Mouse (Mus musculus): ENCODE results near the gene Olfr553.
"Not testable (repeated sequence)": the region's sequence is repeated elsewhere in the genome, so short reads cannot be mapped to it uniquely, and the experiment has no call there.

The Olfr553 gene

DNA sequence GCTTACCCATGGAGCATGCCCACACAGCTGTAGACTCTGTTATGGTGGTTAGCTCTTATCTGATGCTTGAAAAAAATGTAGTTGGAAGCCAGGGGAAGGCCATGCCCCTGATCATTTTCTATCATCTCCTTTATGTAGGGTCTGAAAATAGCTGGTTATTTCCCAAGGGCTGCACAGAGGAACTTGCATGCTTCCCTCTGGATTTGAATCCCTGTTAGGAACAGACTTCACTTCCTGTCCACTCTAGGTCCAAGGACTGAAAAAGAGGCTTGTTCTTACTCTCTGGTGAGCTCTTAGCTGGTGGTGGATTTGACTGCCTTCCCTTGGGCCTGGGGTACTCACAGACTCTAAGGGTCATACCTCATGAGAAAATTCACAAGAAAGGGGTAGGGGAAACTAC lies at the start of gene Olfr553:
TSS of gene Olfr553 (minus strand) at position 101 of the 400 bp plus-strand sequence.
- in situ Hi-C loops (cut with MboI; ENCODE audit: low sequenced_read_pairs) = no loop called here

DNA sequence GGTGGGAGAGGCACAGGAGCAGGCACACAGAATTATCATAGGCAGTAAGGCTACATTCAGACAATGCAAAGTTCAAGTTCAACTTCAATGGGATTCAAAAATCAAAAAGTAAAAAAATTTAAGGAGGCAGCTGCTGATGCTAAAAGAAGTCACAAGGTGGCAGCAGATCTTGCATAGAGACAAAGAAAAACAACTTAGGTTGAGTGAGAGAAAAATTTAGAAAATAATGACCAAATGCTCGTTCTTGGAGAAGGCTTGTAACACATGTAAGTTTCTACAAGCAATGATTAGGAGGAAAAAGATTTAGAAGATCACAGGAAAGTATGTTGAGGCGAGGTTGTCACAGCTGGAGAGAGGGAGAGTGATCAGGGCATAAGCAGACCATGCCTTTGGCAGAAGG lies 47.4 kb upstream of the Olfr553 start:
- in situ Hi-C loops (cut with MboI; ENCODE audit: low sequenced_read_pairs) = no loop called here

DNA sequence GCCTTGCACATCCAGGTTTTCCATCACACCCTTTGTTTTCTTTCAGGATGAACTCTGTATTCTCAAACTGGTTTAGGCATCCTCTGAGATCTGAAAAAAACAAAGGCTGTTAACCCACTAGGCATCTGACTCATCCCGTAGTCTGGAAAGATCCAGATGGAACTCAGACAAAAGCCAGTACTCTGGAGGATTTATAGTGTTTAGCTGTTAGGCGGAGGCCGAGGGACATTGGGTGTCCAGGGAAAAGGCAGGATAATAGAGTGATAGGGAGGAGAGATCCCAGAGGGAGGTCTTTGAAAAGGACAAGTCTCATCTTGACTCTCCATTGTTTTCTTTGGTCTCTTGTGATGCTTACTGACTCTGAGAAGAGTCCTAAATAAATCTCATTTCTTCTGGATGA lies 46.6 kb upstream of the Olfr553 start, which contains the start of gene Olfr556:
TSS of gene Olfr556 (plus strand) at position 301 of the 400 bp plus-strand sequence.
- in situ Hi-C loops (cut with MboI; ENCODE audit: low sequenced_read_pairs) = no loop called here

DNA sequence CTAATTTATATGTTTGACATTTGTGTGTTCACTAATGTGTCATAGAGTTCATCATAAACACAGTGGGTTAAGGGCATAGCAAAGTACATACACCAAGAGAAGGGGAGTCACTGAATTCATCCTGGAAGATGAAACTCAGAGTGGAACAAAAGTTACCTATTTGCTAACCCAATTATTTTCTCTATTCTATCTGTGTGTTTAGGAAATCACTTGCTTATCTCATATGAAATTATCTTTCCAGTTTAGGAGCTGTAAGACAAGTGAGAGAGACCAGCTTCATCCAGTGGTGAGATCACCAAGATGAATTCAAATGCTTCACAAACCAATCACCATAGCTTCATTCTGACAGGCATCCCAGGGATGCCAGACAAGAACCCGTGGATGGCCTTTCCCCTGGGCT lies 40.5 kb upstream of the Olfr553 start, which contains the start of gene Olfr555:
TSS of gene Olfr555 (plus strand) at position 301 of the 400 bp plus-strand sequence.
- in situ Hi-C loops (cut with MboI; ENCODE audit: low sequenced_read_pairs) = no loop called here

DNA sequence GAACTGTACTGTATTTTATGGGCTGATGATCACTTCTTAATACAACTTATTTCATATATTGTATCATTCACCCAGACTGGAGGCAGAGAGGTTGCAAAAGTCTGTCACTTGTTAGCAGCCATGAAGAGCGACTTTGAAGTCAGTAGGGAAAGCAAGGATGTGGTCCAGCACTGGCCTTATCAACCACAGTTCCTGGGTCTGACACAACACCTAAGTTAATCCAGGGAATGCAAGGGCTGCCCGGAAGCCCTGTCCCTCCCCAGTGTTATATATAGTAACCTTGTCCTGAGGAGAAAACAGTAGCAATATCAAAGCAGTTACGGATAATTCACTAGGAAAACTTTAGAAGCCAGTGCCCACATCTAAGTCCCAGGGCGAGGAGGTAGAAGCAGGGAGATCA lies 26.9 kb upstream of the Olfr553 start:
- in situ Hi-C loops (cut with MboI; ENCODE audit: low sequenced_read_pairs) = not testable (repeated sequence)

DNA sequence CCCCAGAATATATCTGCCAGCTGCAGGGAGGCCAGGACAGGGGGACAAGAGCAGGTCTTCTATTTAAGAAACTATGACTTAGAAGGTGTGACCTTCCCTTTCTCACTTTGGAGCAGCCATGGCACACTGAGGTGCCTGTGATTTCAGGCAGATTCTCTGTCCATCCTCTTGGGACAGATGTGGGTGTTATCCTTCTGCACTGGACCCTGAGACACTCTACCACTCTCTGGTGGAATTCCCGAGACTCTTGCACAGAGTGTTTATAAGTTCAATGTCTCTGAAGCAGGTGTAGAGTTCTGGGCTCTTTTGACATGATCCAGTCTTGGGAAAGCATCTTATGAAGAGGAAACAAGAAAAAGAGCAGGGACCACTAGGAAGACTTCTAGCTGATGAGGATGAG lies 20.1 kb upstream of the Olfr553 start, which contains the start of gene Olfr554:
TSS of gene Olfr554 (plus strand) at position 301 of the 400 bp plus-strand sequence.
- in situ Hi-C loops (cut with MboI; ENCODE audit: low sequenced_read_pairs) = loop anchor here (10.0 kb wide), 1 partner anchor 133 kb away; no protein-coding TSS in a partner anchor

DNA sequence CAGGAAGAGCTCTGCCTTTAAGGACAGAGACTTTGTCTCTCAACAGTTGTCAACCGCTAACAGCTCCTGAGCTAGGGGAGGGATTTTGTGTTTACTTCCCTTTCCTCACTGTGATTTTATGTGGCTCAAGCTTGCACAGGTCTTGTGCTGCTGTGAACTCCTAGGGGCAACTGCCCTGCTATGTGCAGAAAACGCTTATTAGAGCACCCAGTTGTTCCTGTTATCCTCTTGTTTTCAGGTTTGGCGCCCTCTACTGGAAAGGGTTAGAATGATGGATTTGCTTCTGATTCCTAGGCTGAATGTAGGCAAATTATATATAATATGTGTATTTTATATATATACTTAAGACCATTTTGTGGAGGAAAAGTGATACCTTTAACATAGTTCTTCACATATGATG lies 18.6 kb upstream of the Olfr553 start:
- in situ Hi-C loops (cut with MboI; ENCODE audit: low sequenced_read_pairs) = loop anchor here (10.0 kb wide), 1 partner anchor 132 kb away; no protein-coding TSS in a partner anchor

DNA sequence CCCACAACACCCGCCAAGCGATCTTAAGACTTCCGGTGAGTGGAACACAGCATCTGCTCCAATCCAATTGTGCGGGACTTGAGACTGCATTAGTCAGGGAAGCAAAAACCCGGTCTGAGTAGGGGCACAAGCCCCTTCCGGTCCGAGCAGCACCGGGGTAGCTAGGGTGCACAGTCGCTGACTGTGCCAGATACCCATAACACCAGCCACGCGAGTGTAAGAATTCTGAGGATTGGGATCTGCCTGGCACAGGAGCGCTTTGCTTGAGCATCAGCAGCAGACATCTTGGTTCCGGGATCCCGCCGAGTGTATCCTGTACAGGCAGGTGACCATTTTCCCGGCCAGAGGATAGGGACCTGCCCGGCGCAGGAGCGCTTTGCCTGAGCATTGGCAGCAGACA lies 2.4 kb upstream of the Olfr553 start:
- in situ Hi-C loops (cut with MboI; ENCODE audit: low sequenced_read_pairs) = not testable (repeated sequence)

DNA sequence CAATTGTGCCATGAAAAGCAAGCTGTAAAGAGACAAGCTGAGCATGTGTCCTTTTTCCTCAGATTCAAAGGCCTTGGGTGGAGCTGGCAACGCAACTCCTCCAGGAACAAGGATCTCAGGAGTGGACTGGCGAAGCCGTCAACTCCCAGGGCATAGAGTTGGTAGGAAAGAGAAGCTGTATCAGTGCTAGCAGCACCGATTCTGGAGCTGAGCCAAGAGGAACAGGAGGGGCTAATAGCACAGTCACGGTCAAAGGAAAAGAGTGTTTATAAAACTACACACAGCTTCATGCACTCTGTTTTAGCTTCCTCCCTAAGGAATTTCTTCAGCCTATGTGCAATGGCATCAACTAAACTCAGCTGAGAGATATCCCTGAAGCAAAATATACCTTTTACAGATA lies 1.6 kb upstream of the Olfr553 start:
- in situ Hi-C loops (cut with MboI; ENCODE audit: low sequenced_read_pairs) = no loop called here

DNA sequence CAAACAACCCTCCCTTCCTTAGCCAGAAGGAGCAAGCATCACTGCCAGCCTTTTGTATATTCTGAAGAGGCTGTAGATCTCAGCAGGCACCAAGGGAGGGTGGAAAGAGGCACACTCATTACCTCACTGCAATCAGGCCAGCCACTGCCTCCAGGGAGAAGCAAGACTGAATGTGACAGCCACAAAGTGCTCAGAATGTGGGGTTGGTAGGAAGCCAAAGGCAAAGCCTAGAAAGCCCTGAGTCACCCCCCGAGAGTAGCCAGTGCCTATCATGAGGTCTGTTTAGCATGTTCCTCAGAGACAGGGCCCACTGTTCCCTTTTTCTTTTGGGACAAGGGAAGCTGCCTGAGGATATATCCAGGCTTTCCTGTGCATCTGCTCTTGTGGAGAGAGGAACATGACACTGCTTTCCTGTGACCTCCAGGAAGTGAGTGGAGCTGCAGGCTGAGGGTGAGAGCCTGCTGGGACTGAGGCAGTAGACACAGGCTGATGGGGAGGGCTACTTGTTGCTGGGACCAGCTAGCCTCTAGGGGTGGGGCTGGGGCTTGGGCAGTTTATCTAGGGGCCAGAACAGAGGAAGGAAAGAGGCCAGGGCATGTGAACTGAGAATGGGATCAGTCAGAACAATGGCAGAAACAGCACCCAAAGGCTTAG lies 20.5 kb downstream of the Olfr553 start, which contains the start of gene Olfr552:
TSS of gene Olfr552 (plus strand) at position 393 of the 654 bp plus-strand sequence.
- in situ Hi-C loops (cut with MboI; ENCODE audit: low sequenced_read_pairs) = no loop called here

DNA sequence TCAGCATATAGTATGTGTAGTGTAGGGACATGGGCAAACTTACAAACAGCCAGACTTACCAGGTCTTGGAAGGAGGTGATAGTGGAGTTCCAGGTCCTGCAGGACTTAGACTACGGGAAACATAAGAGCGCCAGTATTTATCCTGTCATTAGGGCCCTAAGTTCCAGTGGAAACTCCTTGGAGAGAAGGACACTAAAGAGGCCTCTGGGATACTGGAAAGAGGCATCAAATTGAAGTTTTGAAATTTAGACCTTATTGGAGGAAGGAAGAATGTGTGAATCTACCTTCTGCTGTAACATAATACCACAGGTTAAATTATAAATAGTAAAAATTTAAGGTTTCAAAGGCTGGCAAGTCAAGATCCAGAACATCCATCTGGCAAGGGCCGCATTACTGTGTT lies 26.2 kb downstream of the Olfr553 start, which contains the start of gene Olfr551:
TSS of gene Olfr551 (minus strand) at position 101 of the 400 bp plus-strand sequence.
- in situ Hi-C loops (cut with MboI; ENCODE audit: low sequenced_read_pairs) = no loop called here

DNA sequence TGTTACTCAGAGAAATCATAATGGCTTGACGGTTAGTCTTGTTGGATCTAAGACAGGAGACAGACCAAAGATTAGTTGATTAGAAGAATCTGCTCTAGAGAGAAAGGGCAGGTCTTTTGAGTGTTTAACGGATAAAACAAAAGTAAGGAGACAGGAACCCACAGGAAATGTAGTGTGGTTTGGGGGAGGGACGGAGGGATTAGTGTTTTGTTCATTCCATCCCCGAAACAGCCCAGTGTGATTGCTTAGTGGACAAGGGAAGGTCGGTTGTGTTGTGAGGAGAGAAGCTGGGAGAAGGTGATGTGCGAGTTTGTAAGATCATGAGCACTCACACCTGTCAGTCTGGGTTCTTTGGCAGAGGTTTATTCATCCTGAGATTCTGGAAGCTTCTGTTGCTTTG lies 42.0 kb downstream of the Olfr553 start:
- in situ Hi-C loops (cut with MboI; ENCODE audit: low sequenced_read_pairs) = no loop called here

DNA sequence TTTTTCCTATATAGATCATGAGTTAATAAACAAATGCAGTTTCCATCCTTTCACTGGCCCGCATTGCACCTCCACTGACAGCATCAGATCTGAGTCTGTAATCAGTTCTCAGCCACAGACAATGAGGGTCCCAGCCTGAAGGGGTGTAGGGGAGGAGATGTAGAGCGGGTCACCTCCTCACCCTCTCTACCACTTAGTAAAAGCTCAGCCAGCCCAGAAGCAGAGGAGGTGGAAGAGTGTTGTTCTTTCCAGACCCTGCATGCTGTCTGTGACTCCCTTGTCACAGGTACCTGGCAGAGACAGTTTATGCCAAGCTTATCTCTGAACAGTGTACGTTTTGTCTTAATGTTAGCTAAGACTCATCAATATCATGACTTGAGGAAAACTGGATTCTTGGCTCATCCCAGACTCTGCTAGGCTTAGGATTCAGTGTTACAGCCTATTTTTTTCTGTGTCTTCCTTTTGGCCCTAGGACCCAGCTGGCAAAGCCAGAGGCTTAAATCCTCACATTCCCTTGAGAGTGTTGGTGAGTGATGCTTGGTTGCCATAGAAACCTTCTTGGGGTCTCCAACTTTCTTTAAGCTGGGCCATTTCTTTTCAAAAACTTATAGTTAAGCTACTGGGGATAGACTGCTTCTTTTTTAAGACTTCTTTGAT lies 44.7 kb downstream of the Olfr553 start:
- in situ Hi-C loops (cut with MboI; ENCODE audit: low sequenced_read_pairs) = no loop called here

DNA sequence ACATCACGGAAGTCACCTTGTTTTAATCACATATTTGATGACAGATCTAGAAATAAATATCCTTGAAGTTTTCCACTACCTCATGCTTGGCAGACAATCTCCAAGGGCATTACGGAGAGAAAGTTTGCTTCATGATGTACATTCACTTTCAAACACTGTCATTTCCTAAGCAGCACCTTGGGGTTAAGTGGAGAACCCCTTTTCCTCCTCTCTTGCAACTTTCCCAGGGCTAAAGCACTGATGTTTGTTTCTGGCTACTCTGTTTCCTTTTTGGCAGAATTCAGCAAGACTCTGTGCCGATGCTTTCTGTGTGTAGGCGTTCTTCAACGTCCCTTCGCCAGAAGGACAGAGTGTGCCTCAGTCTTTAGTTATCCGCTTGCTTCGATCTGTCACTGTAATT lies 46.9 kb downstream of the Olfr553 start, which contains the start of gene Olfr550:
TSS of gene Olfr550 (plus strand) at position 301 of the 400 bp plus-strand sequence.
- in situ Hi-C loops (cut with MboI; ENCODE audit: low sequenced_read_pairs) = no loop called here

DNA sequence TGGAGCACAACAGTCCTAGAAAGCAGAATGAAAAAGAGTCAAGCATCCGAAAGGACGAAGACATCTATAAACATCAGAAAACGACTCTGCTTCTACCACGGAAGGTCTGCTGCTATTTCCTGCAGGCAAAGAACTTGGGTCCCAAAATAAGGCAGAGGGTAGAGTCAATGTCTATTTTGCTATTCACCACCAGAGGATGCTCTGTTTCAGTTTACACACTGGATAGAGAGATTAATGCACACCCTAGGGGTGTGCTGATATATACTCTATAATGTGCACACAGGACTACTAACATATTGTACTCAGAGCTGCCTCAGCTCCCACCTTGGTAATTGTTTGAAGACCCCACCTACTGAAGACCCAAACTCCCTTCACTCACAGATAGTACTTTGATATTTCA lies 51.8 kb downstream of the Olfr553 start:
- in situ Hi-C loops (cut with MboI; ENCODE audit: low sequenced_read_pairs) = no loop called here

DNA sequence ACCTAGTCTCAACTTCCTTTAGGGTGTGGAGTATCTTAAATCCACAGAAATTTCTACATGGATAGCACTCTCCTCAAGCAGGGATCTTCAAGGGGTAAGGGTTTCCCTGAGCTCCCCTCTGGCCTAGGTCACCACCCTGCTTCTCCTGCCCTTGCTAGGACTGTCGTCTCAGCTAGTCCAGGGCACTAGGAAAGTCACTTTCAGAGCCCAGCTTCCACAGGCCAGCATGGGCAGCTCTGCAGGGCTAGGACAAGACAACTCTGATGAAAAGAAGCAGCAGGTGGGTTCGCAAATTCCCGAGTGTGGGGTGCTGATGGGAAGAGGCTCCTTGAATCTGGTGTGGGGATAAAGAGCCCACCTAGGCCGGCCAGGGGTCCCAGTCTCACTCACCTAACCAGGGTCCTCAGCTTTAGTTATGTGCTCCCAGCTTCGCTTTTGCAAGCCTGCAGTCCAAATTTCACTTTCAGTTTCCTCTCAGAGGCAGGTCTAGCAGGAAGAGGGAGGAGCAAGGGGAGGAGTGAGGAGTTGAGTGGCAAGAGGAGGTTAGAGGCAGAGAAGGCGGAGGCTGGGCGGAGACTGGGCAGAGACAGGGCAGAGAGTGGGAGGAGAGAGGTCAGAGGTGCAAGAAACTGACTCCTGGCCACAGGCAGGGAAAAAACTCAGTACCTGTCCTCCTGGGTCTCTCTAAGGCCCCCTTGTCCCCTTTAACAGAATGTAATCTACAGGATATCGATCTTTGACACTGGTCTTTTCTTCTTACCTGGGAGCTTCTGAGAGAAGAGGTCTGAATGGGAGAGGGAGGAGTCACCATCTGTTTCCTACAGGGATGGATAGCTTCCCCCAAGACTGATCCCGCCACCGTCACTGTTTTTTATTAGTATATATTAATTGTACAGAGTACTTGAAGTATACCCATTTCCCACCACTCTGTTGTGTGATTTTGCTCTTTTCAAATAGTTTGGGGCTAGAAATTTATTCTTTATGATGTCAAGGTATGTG lies 52.7 kb downstream of the Olfr553 start, which contains the start of gene Trim21:
TSS of gene Trim21 (minus strand) at position 488 of the 999 bp plus-strand sequence.
- in situ Hi-C loops (cut with MboI; ENCODE audit: low sequenced_read_pairs) = no loop called here

All from CH12F3 (cell line).